Mouse (Mus musculus) MEL (cell line): ENCODE measurements around the gene Tbc1d24. TPM values are rescaled to one million over a fixed set of nuclear protein-coding genes. Genes with fewer than 3 reads are reported as not detected.

Experiments
- DNase-seq: peaks from one replicate; pipeline ENCODE4 v3.0.0; 2011; ENCODE audit warnings: low read depth, low spot score
- H3K27ac ChIP-seq: 2 replicates; pipeline ENCODE4 v1.5.1; 2012; ENCODE audit warnings: low read depth, mild to moderate bottlenecking, control low read depth, low read length, moderate library complexity; ENCODE audit not compliant: control insufficient read depth
- H3K27me3 ChIP-seq, 2 experiments: fragments of 150-350 bp in 1 of 2; sonication (generic) in 1 of 2; 2 replicates each; pipeline ENCODE4 v1.6.1; 2012; ENCODE audit warnings: low read length in 2 of 2, mild to moderate bottlenecking in 2 of 2, improper control_type of control experiment in 1 of 2, moderate library complexity in 1 of 2; ENCODE audit not compliant: insufficient read depth in 2 of 2, control insufficient read depth in 1 of 2
- H3K36me3 ChIP-seq, 2 experiments: 2 replicates each; pipeline ENCODE4 v1.6.1; 2012 to 2014; ENCODE audit warnings: low read length in 2 of 2, improper control_type of control experiment in 1 of 2, inconsistent platforms in 1 of 2, mild to moderate bottlenecking in 1 of 2; ENCODE audit not compliant: insufficient read depth in 2 of 2, control insufficient read depth in 1 of 2
- H3K4me1 ChIP-seq, 2 experiments: fragments of 150-350 bp in 1 of 2; sonication (generic) in 1 of 2; 2 replicates each; pipeline ENCODE4 v1.6.1; 2012; ENCODE audit warnings: low read length in 2 of 2, improper control_type of control experiment in 1 of 2, mild to moderate bottlenecking in 1 of 2; ENCODE audit not compliant: insufficient read depth in 2 of 2, control insufficient read depth in 1 of 2
- H3K4me3 ChIP-seq, 2 experiments: fragments of 150-350 bp in 1 of 2; sonication (generic) in 1 of 2; 2 replicates each; pipeline ENCODE4 v1.5.1; 2012; ENCODE audit warnings: low read depth in 2 of 2, low read length in 2 of 2, mild to moderate bottlenecking in 2 of 2, moderate library complexity in 2 of 2, control low read depth in 1 of 2, improper control_type of control experiment in 1 of 2; ENCODE audit not compliant: control insufficient read depth in 1 of 2, insufficient read depth in 1 of 2
- H3K79me2 ChIP-seq: 2 replicates; pipeline ENCODE4 v1.6.1; 2012; ENCODE audit warnings: mild to moderate bottlenecking, low read length, moderate library complexity; ENCODE audit not compliant: control insufficient read depth, poor library complexity, insufficient read depth
- H3K9ac ChIP-seq: 2 replicates; pipeline ENCODE4 v1.6.1; 2012; ENCODE audit warnings: low read depth, mild to moderate bottlenecking, control low read depth, low read length, moderate library complexity; ENCODE audit not compliant: control insufficient read depth, poor library complexity, severe bottlenecking
- H3K9me3 ChIP-seq: fragments of 150-350 bp; sonication (generic); replicated peaks from 2 replicates; pipeline ENCODE4 v1.6.1; 2012; ENCODE audit warnings: mild to moderate bottlenecking, low read length, improper control_type of control experiment, moderate library complexity; ENCODE audit not compliant: insufficient read depth
- BHLHE40 ChIP-seq: IDR thresholded peaks from 2 replicates; pipeline ENCODE4 v1.6.1; 2012; ENCODE audit warnings: low read depth, mild to moderate bottlenecking, inconsistent platforms, low read length, improper control_type of control experiment, borderline replicate concordance
- CHD1 ChIP-seq: IDR thresholded peaks from 2 replicates; pipeline ENCODE4 v1.6.1; 2012; ENCODE audit warnings: low read depth, mild to moderate bottlenecking, inconsistent platforms, low read length, improper control_type of control experiment
- CHD2 ChIP-seq: IDR thresholded peaks from 2 replicates; pipeline ENCODE4 v1.6.1; 2011; ENCODE audit warnings: low read length, improper control_type of control experiment
- ELF1 ChIP-seq: IDR thresholded peaks from 2 replicates; pipeline ENCODE4 v1.6.1; 2014; ENCODE audit warnings: low read depth, mild to moderate bottlenecking, inconsistent platforms, low read length, improper control_type of control experiment, moderate library complexity
- EP300 ChIP-seq, 2 experiments: IDR thresholded peaks; 2 replicates each; pipeline ENCODE4 v1.6.1; 2011; ENCODE audit warnings: improper control_type of control experiment in 2 of 2, low read length in 2 of 2, low read depth in 1 of 2, mild to moderate bottlenecking in 1 of 2
- ETS1 ChIP-seq: IDR thresholded peaks from 2 replicates; pipeline ENCODE4 v1.6.1; 2012; ENCODE audit warnings: low read depth, mild to moderate bottlenecking, inconsistent platforms, low read length, improper control_type of control experiment, moderate library complexity
- GATA1 ChIP-seq: IDR thresholded peaks from 2 replicates; pipeline ENCODE4 v1.6.1; 2011; ENCODE audit warnings: low read depth, low read length, improper control_type of control experiment
- HCFC1 ChIP-seq: IDR thresholded peaks from 2 replicates; pipeline ENCODE4 v1.6.1; 2012; ENCODE audit warnings: low read depth, mild to moderate bottlenecking, inconsistent platforms, low read length, improper control_type of control experiment, moderate library complexity
- JUND ChIP-seq: IDR thresholded peaks from 2 replicates; pipeline ENCODE4 v1.6.1; 2011; ENCODE audit warnings: low read depth, mild to moderate bottlenecking, improper control_type of control experiment, low read length
- MAX ChIP-seq: IDR thresholded peaks from 2 replicates; pipeline ENCODE4 v1.6.1; 2011; ENCODE audit warnings: low read length, improper control_type of control experiment
- MAZ ChIP-seq: IDR thresholded peaks from 2 replicates; pipeline ENCODE4 v1.6.1; 2012; ENCODE audit warnings: low read depth, mild to moderate bottlenecking, inconsistent platforms, low read length, improper control_type of control experiment
- MEF2A ChIP-seq: IDR thresholded peaks from 2 replicates; pipeline ENCODE4 v1.6.1; 2014; ENCODE audit warnings: low read depth, mild to moderate bottlenecking, inconsistent platforms, low read length, improper control_type of control experiment; ENCODE audit not compliant: poor library complexity, insufficient replicate concordance, severe bottlenecking; ENCODE audit errors: extremely low read depth
- MYB ChIP-seq: IDR thresholded peaks from 2 replicates; pipeline ENCODE4 v1.6.1; 2011; ENCODE audit warnings: mild to moderate bottlenecking, low read depth, low read length, improper control_type of control experiment
- MYC ChIP-seq: IDR thresholded peaks from 2 replicates; pipeline ENCODE4 v1.6.1; 2011; ENCODE audit warnings: low read depth, mild to moderate bottlenecking, low read length, improper control_type of control experiment, moderate library complexity
- NRF1 ChIP-seq: IDR thresholded peaks from 2 replicates; pipeline ENCODE4 v1.6.1; 2014; ENCODE audit warnings: low read depth, mild to moderate bottlenecking, inconsistent platforms, low read length, improper control_type of control experiment, moderate library complexity; ENCODE audit not compliant: poor library complexity, insufficient read depth, severe bottlenecking
- POLR2A ChIP-seq, 2 experiments: IDR thresholded peaks; 2 replicates each; pipeline ENCODE4 v1.6.1; 2011 to 2012; ENCODE audit warnings: low read length in 2 of 2, mild to moderate bottlenecking in 2 of 2, control low read depth in 1 of 2, improper control_type of control experiment in 1 of 2, low read depth in 1 of 2, moderate library complexity in 1 of 2; ENCODE audit not compliant: control insufficient read depth in 1 of 2, insufficient read depth in 1 of 2, poor library complexity in 1 of 2
- POLR2AphosphoS2 ChIP-seq: IDR thresholded peaks from 2 replicates; pipeline ENCODE4 v1.6.1; 2011; ENCODE audit warnings: low read length, improper control_type of control experiment
- POLR2AphosphoS5 ChIP-seq: IDR thresholded peaks from 2 replicates; pipeline ENCODE4 v1.6.1; 2012; ENCODE audit warnings: low read depth, borderline replicate concordance, mild to moderate bottlenecking, inconsistent platforms, low read length, moderate library complexity, mixed read lengths
- RCOR1 ChIP-seq: IDR thresholded peaks from 2 replicates; pipeline ENCODE4 v1.6.1; 2012; ENCODE audit warnings: low read depth, mild to moderate bottlenecking, inconsistent platforms, low read length, improper control_type of control experiment
- SIN3A ChIP-seq: IDR thresholded peaks from 2 replicates; pipeline ENCODE4 v1.6.1; 2012; ENCODE audit warnings: low read length, improper control_type of control experiment, inconsistent platforms
- SMC3 ChIP-seq: IDR thresholded peaks from 2 replicates; pipeline ENCODE4 v1.6.1; 2011; ENCODE audit warnings: low read depth, low read length, improper control_type of control experiment
- TAL1 ChIP-seq: IDR thresholded peaks from 2 replicates; pipeline ENCODE4 v1.6.1; 2012; ENCODE audit warnings: mild to moderate bottlenecking, inconsistent platforms, low read length, moderate library complexity, mixed read lengths
- TBP ChIP-seq: IDR thresholded peaks from 2 replicates; pipeline ENCODE4 v1.8.0; 2011; ENCODE audit warnings: low read depth, low read length, improper control_type of control experiment
- TCF12 ChIP-seq: IDR thresholded peaks from 2 replicates; pipeline ENCODE4 v1.6.1; 2014; ENCODE audit warnings: low read depth, mild to moderate bottlenecking, inconsistent platforms, low read length, improper control_type of control experiment, moderate library complexity
- UBTF ChIP-seq: IDR thresholded peaks from 2 replicates; pipeline ENCODE4 v1.6.1; 2012; ENCODE audit warnings: low read depth, mild to moderate bottlenecking, inconsistent platforms, low read length, improper control_type of control experiment, moderate library complexity, borderline replicate concordance; ENCODE audit not compliant: insufficient read depth
- USF1 ChIP-seq: IDR thresholded peaks from 2 replicates; pipeline ENCODE4 v1.6.1; 2014; ENCODE audit warnings: low read depth, mild to moderate bottlenecking, inconsistent platforms, low read length, improper control_type of control experiment, moderate library complexity
- USF2 ChIP-seq, 2 experiments: IDR thresholded peaks; 2 replicates each; pipeline ENCODE4 v1.6.1; 2011 to 2012; ENCODE audit warnings: improper control_type of control experiment in 2 of 2, low read length in 2 of 2, borderline replicate concordance in 1 of 2, inconsistent platforms in 1 of 2, low read depth in 1 of 2, mild to moderate bottlenecking in 1 of 2; ENCODE audit not compliant: insufficient read depth in 1 of 2
- ZC3H11A ChIP-seq: IDR thresholded peaks from 2 replicates; pipeline ENCODE4 v1.6.1; 2012; ENCODE audit warnings: low read depth, mild to moderate bottlenecking, inconsistent platforms, low read length, improper control_type of control experiment
- ZKSCAN1 ChIP-seq: IDR thresholded peaks from 2 replicates; pipeline ENCODE4 v1.6.1; 2012; ENCODE audit warnings: low read depth, mild to moderate bottlenecking, inconsistent platforms, low read length, improper control_type of control experiment, moderate library complexity
- ZMIZ1 ChIP-seq: IDR thresholded peaks from 2 replicates; pipeline ENCODE4 v1.6.1; 2012; ENCODE audit warnings: low read depth, mild to moderate bottlenecking, inconsistent platforms, low read length, improper control_type of control experiment, moderate library complexity
- ZNF384 ChIP-seq: IDR thresholded peaks from 2 replicates; pipeline ENCODE4 v1.6.1; 2012; ENCODE audit warnings: low read depth, mild to moderate bottlenecking, inconsistent platforms, low read length, improper control_type of control experiment
- polyA plus RNA-seq, 2 experiments: library from polyadenylated mRNA; stranded (reverse) in 1 of 2; unstranded in 1 of 2; fragments of >175 nt in 1 of 2; fragments of >200 nt in 1 of 2; gene quantifications; 2 replicates each; pipeline versions ENCODE4 v1.2.1 to v1.2.4; 2012; ENCODE audit warnings: low replicate concordance in 2 of 2, low read depth in 1 of 2; ENCODE audit not compliant: insufficient read length in 2 of 2, insufficient read depth in 1 of 2, missing spikeins in 1 of 2
- total RNA-seq: library from RNA; depleted of rRNA; stranded (reverse); fragments of 300-350 nt; gene quantifications from 2 replicates; pipeline ENCODE4 v1.2.3, GENCODE M21; 2012

The Tbc1d24 gene
- total and polyA plus RNA-seq, 3 experiments = 24.3 to 34.2 (median 27.3) TPM

GRCm38 (mm10) chr17:24199252-24199651 is 6.1 kb downstream of the Tbc1d24 start:
- peak overlapping the region; percentile 10 for H3K27ac ChIP-seq
- H3K36me3 ChIP-seq = peaks cover 4 to 34% of the 10 kb centered on the region in 2 experiments; a peak in 3 of 4 replicates
- peak overlapping the region; percentile 21 for H3K9ac ChIP-seq
- H3K27me3 ChIP-seq = no peaks in the 10 kb centered on the region
- no peak overlapping the region for H3K4me3 ChIP-seq
- no peaks in the 10 kb centered on the region for H3K9me3 ChIP-seq
- peaks cover 11 to 48% of the 10 kb centered on the region in 2 experiments for H3K4me1 ChIP-seq
- no peak for TF ChIP-seq SMC3
- no peak; a peak in 1 of 4 replicates for TF ChIP-seq POLR2A (IDR thresholded peaks at IDR 0.05; ENCODE audit: control insufficient read depth in 1 of 2, insufficient read depth in 1 of 2, low read depth in 1 of 2, low read length in 2 of 2, poor library complexity in 1 of 2)
- TF ChIP-seq UBTF = no peak
- TF ChIP-seq CHD1 = no peak
- no peak for TF ChIP-seq HCFC1
- peak; percentile 67 to 78 for TF ChIP-seq EP300 (IDR thresholded peaks at IDR 0.05; ENCODE audit: low read depth in 1 of 2, low read length in 2 of 2)
- TF ChIP-seq CHD2 = no peak
- no peak for TF ChIP-seq ZNF384
- TF ChIP-seq ZMIZ1 = no peak
- TF ChIP-seq ELF1 = no peak
- peak; percentile 41; the same call in 1 of the 2 replicates for TF ChIP-seq TBP
- no peak for TF ChIP-seq POLR2AphosphoS5
- TF ChIP-seq NRF1 = no peak
- peak; percentile 70 for TF ChIP-seq GATA1
- no peak for TF ChIP-seq MEF2A
- TF ChIP-seq MYB = no peak
- no peak for TF ChIP-seq MAX
- no peak for TF ChIP-seq JUND
- TF ChIP-seq POLR2AphosphoS2 = no peak
- TF ChIP-seq MYC = 0 out of 2 replicates have a peak, but pooled peaks have one; percentile 13
- 0 out of 2 replicates have a peak, but pooled peaks have one; percentile 30 for TF ChIP-seq SIN3A
- TF ChIP-seq TCF12 = peak; percentile 67
- TF ChIP-seq MAZ = no peak
- no peak for TF ChIP-seq USF2 (IDR thresholded peaks at IDR 0.05; ENCODE audit: borderline replicate concordance in 1 of 2, insufficient read depth in 1 of 2, low read depth in 1 of 2, low read length in 2 of 2)
- TF ChIP-seq RCOR1 = peak; percentile 72
- 0 out of 2 replicates have a peak, but pooled peaks have one; percentile 41 for TF ChIP-seq ETS1
- peak; percentile 82 for TF ChIP-seq TAL1
- TF ChIP-seq ZC3H11A = no peak
- TF ChIP-seq BHLHE40 = peak; percentile 55; the same call in 1 of the 2 replicates
- no peak for TF ChIP-seq USF1
- no peak for TF ChIP-seq ZKSCAN1
- peaks cover 33% of the 10 kb centered on the region for H3K79me2 ChIP-seq
- peak; percentile 75 for DNase-seq
